Mouse (Mus musculus): ENCODE measurements around the gene Espnl.
A peak's percentile ranks its signal among the peaks of the same experiment; 100 is the strongest.

The Espnl gene

DNA sequence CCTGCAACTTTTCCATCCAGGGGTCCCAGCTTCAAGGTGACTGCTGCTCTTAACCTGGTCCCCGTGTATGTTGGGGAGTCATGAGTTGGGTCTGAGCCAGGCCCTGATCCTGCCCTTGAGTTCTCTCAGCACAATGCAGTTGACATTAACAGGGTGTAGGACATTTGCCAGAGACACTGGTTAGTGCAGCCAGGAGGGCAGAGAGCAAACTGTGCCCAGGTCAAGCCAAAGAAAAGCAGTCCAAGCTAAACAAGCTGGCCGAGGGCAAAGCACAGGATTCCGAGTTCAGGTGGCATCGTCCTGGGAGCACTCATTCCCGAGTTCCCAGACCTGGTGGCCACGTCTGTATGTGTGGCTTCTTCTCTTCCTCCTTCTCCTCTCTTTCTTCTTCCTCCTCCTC lies 4.2 kb upstream of the Espnl start:
- no peak for DNase-seq (ENCODE audit: low spot score)

DNA sequence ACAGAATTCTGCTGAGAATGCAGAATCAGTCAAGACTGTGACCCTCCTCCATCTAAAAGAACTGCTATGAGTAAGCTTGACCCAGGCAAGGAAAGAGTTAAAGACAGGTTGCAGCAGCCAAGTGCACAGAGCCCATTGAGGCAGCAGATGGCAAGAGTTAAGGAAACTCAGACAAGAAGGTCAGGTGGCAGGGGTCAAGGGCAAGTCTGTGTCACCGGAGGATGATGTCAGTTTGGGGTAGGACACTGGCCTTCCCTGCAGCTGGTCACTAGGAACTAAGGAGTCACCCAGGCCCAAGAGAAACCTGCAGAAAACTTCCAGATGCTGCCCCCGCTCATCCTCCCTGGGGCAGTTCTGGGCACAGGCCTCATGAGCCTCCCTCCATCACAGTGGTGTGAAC lies 2.8 kb downstream of the Espnl start:
- DNase-seq (ENCODE audit: low spot score): no peak

DNA sequence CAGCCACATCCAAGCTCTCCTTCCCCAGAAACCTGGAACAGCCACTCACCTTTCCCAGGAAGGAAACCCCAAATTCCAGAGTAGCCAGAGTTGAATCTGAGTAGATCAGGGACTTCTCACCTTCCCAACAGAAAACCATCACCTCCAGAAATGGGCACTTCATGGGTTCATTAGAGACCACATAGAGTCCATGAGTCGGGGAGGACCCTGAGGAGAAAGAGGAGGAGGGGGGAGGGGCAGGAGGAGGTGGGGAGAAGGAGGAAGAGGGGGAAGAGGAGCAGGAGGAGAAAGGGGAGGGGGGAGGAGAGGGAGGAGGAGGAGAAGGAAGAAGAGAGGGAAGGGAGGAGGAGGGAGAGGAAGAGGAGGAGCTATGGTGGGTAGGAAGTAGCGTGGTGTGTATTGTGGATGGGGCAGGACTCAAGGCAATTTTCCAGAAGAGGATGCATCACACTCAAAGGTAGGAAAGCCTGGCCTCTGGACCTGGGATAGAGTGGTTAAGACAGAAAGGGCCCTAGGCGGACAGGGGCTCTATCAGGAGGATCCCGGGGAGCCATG lies 3.7 kb downstream of the Espnl start:
- no peak for DNase-seq (ENCODE audit: low spot score)

DNA sequence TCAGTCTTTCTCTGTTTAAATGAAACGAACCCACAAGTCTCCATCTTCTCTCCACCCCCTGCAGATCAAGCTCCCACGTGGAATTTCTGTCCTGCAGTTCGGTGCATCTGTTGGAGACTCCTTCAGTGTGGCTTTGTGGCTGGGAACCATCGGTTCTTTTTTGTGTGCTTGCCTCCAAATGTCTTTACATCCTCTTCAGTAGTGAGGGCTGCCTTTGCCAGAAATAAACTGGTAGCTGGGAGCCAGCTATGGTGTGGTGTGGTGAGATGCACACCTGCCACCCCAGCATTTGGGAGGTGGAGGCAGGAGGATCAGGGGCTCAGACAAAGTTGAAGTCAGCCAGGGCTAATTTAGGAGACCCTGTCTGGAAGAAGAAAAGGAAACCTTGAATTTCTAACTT lies 10.2 kb downstream of the Espnl start:
- no peak for DNase-seq (ENCODE audit: low spot score)

DNA sequence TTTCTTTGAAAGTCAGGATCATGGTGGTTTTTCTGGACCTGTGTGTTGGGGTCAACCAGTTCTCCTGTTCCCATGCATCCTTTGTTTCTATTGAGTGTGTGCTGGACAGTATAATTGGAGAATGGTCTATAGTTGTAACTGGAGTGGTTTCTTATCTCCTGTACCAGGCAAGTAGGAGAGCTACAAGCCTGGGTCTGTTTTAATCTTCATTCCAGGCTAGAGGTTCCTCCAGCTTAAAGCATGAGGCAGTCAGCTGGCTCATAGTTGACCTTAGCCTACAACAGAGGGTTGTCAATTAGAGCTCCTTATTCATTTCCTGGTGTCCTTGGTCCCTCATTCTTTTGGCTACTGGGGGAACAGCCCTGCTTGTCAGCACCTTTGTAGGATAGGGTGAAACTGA lies 11.7 kb downstream of the Espnl start:
- DNase-seq (ENCODE audit: low spot score): no peak

DNA sequence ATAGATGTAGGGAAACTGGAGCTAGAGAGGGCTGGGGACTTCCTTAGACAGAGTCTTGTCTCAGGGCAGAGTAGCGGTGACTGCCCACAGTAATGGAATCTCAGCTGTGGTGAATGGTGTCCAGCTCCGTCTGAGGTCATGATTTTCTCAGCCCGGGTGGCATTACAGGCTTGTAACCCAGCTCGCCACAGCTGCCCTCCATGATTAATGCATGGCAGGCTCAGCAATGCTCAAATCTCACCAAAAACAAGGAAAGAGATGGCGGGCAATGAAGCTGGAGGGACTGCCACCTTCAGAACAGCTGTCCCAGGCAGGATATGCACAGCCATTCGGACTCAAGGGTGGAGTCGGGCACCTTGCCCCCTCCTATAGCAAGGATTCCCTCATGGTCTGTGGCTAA lies 15.5 kb downstream of the Espnl start:
- no peak for DNase-seq (ENCODE audit: low spot score)

DNA sequence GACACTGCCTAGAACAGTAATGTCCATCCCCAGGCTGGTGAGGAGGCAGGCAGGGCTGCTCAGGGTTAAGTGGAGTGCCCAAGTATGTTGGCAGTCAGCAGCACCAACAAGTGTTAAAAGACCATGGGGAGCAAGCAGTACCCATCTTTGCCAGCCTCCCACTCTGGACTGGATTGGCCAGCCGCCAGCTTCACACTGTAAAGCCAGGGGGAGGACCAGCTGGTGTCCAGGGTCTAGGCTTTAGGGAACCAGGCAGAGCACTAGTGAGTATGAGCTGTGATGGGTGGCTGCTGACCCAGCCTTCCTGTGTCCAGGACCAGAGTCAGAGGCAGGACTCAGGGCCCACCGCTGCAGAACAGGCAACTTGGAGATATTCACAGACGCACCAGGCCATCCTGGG lies 22.1 kb downstream of the Espnl start:
- DNase-seq (ENCODE audit: low spot score): no peak

DNA sequence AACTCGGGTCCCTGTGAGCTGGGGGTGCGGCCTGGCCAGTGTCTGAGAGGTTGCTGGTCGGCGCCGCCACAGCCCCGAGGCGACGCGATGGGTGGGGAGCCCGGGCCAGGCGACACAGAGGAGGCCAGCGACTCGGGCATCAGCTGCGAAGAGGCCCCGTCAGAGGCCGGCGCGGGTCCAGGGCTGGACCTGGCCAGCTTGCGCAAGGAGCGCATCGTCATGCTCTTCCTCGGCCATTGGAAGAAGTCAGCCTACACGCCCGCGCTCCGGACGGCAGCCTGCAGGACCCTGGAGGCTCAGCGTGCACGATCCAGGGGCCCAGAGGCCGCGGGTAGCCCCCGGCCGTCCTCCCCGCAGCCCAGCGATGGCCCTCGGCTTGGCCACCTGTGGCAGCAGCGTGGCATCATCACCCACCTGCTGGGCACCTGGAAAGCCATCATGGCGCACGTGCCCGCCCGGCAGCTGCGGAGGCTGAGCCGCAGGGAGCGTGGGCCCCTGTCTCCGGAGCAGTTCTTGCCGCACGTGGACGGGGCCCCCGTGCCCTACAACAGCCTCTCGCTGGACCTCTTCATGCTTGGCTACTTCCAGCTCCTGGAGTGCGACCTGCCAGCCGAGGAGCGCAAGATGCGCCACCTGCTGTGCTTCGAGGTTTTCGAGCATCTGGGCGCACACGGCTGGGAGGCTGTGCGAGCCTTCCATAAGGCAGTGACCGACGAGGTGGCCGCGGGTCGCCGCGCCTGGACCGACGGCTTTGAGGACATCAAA lies 23.2 kb downstream of the Espnl start:
- no peak for DNase-seq (ENCODE audit: low spot score)

DNA sequence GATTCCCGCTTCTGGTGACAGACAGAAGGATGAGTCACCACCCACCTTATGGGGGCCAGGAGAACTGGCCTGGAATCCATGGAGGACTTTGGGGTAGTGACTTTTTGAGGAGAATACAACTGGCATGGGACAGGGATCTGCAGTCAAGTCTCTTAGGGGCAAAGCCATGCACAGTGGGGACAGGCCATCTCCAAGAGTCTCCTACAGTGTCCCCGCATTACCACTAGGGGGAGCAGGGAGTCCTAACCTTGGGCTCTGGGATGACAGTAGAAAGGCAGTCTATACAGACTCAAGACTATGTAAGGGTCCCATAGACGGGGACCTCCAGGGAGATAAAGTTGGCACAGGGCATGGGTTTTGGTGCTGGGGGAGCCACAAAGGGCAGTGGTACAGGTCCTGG lies 25.0 kb downstream of the Espnl start:
- DNase-seq (ENCODE audit: low spot score): peak; percentile 43

DNA sequence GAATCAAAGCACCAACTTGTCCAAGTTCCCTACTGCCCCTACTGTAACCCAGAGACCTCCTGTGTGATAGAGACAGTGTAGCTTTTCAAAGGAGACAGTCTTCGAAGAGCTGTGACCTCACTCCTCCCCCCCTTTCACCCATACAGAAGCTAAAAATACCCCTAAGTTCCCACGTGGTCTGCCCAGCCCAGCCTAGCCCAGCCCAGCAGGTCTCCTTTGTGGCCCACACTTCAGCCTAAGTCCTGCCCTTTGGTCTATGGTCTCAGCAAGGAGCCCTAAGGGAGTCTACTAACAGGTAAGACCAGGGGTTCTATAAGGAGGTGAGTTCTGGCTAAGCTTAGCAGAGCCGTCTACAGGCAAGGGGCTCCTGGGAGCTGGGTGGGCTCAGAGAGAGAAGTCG lies 29.0 kb downstream of the Espnl start, which contains the start of gene Klhl30:
Klhl30 (plus strand) TSS at position 176 of the 400 bp plus-strand sequence.
- no peak for DNase-seq (ENCODE audit: low spot score)

DNA sequence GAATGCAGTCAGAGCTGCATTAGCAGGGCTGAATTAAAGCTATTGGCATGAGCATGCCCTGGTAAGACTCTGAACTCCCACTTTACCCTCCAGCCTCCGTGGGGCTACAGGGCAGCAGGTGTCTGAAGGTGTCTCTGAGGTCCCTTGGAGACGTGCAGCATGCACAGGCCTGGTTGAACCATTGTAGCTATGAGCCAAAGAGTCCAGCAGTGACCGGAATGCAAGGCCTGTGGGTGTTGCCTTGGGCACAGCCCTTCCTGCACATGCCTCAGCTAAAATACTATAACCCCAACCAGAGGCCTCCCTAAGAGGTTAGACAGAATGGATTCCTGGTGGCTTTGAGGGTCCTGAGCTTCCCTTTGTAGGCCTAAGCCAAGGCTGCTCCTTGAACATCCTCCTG lies 29.4 kb downstream of the Espnl start:
- no peak for DNase-seq (ENCODE audit: low spot score)

DNA sequence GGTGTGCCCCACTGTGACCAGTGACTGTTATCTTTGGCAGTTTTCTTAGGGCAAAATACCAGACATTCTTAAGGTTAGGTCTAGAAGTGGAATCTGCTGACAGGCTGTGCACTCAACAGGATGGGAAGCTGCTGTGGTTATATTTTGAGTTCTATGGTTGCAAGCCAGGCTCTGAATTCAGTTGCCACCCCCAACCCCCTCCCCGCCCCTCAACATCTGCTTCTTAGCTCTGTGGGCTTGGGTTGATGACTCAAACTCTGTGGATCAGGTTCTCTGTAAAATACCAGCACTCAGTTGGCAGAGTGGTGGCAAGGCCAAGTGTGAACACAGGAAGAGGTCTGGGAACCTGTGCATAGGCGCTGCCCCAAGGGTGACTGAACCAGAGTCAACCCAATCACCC lies 30.4 kb downstream of the Espnl start:
- no peak for DNase-seq (ENCODE audit: low spot score)

DNA sequence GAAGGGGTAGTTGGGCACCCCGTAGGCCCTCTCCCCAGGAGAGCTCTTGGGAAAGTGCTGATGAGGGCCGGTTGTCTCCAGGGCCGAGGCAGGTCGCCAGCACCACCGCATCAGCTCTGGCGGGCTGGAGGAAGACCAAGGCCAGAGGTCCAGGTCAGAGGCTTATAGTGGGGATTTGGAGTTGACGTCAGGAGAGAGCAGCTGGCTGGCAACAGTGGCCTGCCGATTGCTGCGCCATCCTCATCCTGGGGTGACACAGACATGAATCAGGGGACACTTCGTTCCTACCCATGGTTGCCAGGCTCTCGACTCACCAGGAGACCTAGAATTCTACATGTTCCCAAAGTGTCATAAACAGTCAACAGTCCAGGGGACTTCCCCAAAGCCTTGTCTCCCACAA lies 34.2 kb downstream of the Espnl start:
- no peak for DNase-seq (ENCODE audit: low spot score)

DNA sequence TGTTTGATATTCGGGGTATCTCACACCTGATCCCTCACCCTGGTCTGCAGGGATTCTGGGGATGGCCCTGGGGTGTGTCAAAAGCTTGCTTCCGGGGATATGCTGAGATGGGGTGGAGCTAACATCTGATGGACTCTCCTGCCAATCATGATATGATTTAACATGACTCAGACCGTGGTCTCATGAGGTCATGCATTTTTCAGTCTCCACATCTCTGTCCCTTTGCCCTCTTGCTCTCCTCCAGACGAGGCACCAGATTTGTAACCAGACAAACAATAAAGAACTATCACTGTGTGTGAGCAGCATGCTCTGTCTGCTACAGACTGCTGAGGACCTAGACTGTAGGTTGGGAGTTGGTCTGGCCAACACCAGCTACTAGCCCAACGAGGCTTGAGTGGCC lies 40.2 kb downstream of the Espnl start:
- DNase-seq (ENCODE audit: low spot score): no peak

DNA sequence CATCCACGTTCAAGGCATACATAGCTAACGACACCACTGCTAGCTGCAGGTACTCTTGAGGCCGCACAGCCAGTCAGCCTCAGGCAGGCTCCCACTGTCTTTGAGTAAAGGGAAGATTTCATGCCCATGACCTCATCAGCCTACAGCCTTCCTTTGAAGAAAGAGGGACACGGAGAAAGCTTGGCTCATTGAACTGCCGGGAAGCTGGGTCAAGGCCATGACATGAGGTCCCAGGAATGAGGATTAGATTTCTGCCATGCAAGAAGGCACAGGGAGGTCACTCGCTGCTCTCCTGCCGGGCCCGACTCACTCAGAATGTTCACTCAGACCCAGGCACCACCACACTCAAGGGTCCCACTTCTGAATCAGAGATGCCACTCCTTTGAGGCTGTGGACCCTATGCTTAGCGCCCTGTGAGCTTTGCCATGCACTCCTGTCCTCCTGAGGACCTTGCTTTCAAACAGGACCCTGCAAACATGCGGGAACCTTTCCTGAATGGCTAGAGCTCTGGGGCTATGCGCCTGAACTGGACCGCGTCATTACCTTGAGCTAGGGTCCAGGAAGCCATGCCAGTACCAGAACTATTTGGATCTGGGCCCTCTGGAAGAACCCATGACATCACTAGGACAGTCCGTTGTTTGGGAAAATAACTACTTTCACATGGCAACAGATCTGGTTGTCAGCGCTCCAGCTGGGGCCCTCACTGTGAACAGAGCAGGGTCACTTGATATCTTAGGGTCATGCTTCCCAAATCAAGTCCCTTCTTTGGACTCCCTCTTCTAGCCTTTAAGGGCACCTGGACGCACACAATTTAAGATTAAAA lies 43.2 kb downstream of the Espnl start:
- no peak for DNase-seq (ENCODE audit: low spot score)

DNA sequence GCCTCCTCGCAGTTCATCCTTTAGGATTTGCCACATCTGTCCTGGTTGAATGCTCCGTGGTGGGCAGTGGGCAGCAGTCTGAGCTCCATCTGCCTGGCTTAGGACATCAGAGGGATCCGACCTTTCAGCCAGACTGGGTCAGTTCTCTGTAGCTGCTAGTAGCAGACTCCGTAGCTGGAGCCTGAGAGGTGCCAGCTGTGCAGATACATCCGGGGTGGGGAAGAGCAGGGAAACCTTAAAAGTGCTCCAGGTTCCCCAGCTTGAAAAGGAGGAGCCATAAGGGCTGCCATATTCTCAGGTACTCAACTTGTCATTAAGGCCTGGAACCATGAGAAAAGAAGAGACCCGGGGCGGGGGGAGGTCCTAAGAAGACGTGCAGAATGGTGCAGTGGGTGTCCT lies 43.9 kb downstream of the Espnl start:
- DNase-seq (ENCODE audit: low spot score): no peak

DNA sequence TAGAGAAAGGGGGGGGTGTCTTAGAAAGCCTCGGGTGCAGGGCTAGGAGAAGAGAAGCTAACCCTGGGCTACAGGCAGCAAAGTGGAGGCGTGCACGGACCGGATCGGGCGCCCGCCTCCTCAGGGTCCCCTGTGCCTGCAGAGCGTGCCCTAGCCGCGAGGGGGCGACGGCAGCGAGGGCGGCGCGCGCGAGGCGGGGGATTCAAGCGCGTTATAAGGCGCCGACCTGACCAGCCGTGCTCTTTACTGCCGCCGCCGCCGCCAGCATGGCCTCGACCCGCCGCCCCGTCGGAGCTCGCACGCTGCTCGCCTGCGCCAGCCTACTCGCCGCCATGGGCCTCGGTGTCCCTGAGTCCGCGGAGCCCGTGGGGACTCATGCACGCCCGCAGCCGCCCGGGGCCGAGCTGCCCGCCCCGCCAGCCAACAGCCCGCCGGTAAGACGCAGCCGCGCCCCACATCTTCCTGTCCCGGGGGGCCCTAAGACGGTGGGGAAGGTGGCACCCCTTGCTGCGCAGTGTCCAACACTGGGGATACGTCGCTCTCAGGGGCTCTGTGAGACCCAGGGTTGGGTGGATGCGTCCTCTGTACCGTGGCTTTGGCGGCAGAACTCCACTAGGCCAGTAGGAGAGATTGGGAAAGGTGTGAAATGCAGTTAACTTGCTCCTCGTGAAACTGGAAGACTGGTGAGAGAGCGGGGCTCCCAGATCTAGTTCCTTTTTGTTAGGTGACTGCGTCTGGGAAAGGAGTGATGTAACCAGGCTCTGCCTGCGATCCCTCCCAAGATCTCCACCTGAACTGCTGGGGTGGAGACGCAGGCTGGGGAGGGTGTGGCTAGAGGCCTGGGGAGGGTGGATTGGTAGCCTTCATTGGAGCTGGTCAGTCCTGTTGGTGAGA lies 44.6 kb downstream of the Espnl start, which contains the start of gene Erfe:
Erfe (plus strand) TSS at position 216 of the 894 bp plus-strand sequence.
- peak; percentile 60 for DNase-seq (ENCODE audit: low spot score)

DNA sequence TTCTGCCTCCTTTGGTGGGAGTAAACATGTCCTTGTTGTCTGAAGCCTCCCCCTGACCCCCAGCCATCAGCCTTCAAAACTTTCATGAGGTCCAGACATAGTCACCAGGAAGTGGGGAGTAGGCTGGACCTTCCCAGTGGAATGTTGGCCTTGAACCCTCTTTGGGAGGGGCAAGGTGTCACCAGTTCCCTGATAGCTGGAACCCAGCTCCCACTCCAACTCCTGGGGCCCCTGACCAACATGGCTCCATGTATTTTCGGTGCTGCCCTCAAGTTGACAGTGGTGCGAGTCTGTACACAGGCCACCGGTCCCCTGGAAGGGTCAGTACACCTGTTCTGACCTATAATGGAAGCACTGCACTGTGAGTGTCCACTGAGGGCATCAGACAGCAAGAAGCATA lies 45.4 kb downstream of the Espnl start:
- DNase-seq (ENCODE audit: low spot score): no peak

DNA sequence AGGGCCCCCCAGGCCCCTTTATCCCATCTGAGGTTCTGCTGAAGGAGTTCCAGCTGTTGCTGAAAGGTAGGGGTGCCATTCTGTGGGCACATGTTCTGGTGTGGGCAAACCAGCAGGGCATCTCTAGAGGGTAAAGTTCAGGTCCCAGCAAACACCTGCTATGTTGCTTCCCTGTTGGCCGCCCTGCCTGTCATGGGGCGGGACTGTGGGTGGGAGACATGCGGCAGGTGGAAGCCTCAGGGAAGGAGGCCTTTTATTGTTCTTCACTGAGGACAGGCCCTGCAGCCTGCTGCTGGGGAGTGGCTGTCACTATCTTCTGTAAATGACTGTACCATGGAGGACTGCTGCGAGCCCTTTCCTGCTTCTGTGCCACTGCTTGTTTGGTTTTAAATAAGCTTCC lies 47.5 kb downstream of the Espnl start:
- no peak for DNase-seq (ENCODE audit: low spot score)

DNA sequence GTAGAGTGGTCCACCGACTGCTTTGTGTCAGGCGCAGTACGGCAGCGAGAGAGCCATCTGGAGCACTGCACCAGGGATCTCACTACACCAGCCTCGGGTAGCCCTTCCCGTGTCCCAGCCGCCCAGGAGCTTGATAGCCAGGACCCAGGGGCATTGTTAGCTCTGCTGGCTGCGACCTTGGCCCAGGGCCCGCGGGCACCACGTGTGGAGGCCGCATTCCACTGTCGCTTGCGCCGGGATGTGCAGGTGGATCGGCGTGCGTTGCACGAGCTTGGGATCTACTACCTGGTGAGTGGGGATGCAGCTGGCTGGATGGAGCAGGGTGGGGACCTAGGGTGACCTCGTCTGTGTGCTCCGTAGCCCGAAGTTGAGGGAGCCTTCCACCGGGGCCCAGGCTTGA lies 48.2 kb downstream of the Espnl start:
- DNase-seq (ENCODE audit: low spot score): no peak

DNA sequence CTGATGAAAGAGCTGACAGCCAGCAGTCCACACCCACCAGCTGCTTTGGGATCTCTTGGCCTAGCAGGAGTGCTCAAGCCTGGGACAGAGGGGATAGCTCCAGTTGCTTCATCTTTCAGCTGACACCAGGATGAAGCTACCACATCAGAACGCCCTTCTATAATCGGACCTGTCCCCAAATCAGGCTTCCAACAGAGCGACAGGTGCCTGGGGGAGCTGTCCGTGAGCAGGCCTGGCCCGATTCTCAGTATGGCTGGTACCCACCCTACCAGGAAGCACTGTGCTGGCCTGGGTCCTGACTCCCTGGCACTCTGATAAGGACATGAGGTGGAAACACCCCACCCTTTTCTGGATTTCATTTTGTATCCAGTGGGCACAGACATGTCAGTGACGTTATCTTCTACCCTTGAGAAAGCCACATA lies 51.5 kb downstream of the Espnl start:
- no peak for DNase-seq (ENCODE audit: low spot score)

DNA sequence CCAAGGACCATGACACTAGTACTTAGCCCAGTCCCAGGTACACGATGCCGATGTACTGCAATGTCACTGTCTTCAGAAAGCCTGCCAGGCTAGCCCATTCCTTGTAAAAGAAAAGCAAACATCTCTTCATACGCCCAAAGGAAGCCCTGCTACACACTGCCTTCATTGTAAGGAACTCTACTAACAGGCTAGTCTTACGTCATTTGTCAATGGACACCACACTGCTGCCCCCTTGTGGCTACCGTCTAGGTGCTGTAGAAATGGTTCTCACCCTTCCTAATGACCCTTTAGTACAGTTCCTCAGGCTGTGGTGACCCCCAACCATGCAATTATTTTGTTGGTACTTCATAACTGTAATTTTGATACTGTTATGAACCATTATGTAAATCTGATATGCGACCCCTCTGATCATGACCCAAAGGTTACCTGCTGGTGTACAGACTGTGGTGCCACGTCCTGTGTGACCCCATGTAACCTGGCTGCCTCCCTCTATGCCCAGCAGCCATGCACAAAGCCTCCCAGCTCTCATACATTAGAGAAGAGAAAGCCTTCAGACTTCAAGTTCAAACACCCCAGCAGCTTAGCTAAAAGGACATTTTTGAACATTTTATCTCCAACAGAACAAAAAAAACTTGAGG lies 58.7 kb downstream of the Espnl start:
- peak; percentile 47 for DNase-seq (ENCODE audit: low spot score)
